Mouse (Mus musculus) liver, embryonic 18 days (tissue): ENCODE measurements around the gene Slc35a2. TPM values are rescaled to one million over a fixed set of nuclear protein-coding genes. Genes with fewer than 3 reads are reported as not detected.

Experiments used
- polyA plus RNA-seq: library from polyadenylated mRNA; depleted of rRNA; stranded (reverse); fragments of >200 nt; gene quantifications from 2 replicates; pipeline ENCODE4 v1.2.3, GENCODE M21; 2012; rRNA removed

Slc35a2 gene
- 14.2 and 16.2 TPM in 2 replicates for polyA plus RNA-seq

DNA sequence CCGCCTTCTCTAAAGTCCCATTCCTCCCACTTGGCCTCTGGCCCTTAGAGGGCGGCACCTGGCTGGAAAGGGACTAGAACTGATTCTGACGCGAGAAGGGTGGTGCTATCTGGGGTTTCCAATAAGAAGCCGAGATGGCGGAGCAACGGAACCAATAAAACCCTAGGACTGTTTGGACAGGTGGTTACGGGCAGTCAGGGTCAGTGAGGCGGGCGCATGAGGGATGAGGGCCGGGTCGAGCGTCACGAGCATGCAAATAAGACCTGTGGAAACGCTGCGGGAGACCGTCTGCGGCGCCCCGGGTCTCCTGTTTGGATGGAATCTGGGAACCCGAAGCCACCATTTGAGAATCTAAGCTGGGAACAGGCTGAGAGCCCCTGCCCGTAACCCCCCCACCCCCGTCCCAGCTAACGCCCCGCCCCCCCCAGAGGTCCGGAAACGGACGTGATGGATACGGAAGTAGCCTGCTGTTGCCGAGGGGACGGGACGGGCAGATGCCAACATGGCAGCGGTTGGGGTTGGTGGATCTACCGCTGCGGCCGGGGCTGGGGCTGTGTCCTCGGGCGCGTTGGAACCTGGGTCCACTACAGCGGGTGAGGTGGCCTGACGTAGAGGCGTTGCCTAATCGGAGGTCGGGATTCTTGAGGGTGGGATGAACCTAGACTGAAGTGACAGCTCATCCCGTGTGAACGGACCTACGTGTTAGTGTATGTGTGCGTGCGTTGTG, at the start of gene Slc35a2:
Slc35a2 (plus strand) TSS at position 188 of the 727 bp plus-strand sequence.

DNA sequence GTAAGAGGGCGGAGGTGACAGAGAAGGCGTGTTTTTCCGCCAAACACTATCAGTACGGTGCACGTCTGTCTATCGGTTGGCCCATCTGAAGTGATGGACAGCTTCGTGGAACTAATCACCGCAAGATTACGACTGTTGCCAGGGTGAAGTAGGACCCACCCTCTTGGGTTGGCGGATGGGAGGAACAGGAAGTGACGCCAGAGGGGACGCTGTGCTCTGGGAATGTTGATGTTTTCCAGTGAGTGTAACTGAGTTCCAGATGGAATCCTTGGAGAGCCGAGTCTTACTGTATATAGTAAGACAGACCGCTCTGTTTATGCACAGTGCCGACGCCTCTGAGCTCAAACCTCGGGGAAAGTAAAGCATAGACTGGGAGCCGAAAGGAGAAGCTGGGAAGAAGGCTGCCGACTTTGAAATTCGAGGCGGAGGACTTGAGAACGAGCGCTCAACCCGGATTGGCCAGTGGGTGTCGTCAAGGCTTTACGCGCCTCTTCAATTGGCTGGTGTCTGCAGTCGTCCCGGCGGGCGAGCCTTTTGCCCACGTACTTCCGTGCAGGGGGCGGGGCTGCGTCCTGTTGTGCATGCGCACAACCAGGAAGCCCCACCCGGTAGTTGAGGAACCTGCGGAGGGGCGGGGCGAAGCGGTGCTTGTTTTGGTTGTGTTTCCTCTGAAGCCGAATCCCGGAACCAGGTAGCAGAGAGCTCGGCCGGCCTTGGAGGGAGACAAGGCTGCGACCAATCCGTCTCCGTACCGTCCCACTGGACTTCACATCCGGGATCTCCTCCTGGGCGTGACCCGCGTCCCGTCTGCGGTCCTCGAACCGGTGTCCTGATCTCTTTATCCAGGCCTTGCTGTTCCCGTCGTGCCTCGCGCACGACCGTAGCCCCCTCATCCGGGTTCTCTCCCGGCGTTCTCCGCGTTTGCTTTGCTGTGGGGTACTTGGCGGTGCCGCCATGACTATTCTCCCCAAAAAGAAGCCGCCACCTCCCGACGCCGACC, 42.4 kb upstream of the Slc35a2 start, which contains the start of gene Otud5:
Otud5 (plus strand) TSS at position 202 of the 1,000 bp plus-strand sequence.

DNA sequence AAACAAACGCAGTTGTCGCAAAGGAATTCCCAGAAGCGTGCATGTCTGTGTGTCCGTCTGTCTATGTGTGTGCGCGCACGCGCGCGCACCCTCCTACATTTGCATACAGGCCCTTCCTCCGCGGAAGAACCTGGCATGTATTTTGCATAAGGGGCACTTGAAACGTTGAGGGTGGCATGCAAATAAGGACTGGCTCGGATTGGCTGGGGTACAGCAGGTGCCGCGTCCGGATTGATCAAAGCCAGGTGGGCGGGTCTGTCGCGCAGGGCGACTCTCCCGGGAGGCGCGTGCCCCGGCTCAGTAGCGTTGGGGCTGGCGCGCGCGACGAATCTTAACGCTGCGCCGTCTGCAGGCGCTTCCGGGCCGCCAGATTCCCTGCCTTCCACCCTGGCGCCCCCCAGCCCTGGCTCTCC, 5.8 kb upstream of the Slc35a2 start, which contains the start of gene Pim2:
Pim2 (plus strand) TSS at position 256 of the 413 bp plus-strand sequence.

GRCm38 (mm10) chrX:7898880-7899874, 15.3 kb downstream of the Slc35a2 start, which contains the start of the genes Pqbp1 and Timm17b:
Gene Pqbp1 (minus strand): TSS chrX:7899269.
Gene Timm17b (plus strand): TSS chrX:7899357.

GRCm38 (mm10) chrX:7907735-7908134, 23.9 kb downstream of the Slc35a2 start, which contains the start of gene Gm10491:
Gene Gm10491 (minus strand): TSS chrX:7907835.

GRCm38 (mm10) chrX:7909242-7909641, 25.4 kb downstream of the Slc35a2 start, which contains the start of gene Gm10490:
Gene Gm10490 (plus strand): TSS chrX:7909542.

DNA sequence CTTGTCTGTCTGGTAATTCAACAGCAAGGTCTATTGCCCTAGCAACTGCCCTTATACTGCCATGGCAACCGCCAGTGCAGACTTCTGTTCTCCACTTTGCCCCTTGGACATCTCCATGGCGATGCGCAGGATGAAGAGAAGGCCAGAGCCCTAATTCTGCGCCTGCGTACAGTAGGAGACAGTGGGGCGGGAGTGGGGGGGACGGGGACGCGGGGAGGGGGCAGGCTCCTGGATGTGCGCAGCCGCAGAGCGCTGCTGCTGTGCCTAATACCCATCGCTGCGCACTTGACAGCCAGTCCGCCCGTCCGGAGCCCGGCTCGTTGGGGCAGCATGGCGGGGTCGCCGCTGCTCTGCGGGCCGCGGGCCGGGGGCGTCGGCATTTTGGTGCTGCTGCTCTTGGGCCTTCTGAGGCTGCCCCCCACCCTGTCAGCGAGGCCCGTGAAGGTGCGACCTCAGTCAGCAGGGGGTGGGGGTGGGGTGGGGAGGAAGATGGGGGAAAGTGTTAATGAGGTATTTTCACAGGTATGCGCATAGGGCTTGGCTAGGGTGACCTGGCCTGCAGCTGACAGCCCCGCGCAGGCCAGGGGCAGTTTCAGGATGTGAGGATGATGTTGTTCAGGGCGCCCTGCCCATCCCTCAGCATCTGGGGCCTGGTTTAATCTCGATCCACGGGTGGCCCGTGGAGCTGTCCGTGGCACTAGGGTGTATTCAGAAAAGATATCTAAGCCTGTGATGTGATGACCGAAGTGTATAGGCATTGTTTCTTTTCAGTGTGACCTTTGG, 36.0 kb downstream of the Slc35a2 start, which contains the start of gene Pcsk1n:
Pcsk1n (plus strand) TSS at position 222 of the 783 bp plus-strand sequence.

GRCm38 (mm10) chrX:7928270-7928790, 44.5 kb downstream of the Slc35a2 start, which contains the start of gene Eras:
Gene Eras (minus strand): TSS chrX:7928607.

Other genes starting within 250 kb of the Slc35a2 start
- 0.23 and 0.28 TPM in 2 replicates for gene Syp, start 245.6 kb upstream of the Slc35a2 start, polyA plus RNA-seq
- 2.9 and 3.9 TPM in 2 replicates for gene Prickle3, start 226.8 kb upstream of the Slc35a2 start, polyA plus RNA-seq
- gene Plp2, start 212.6 kb upstream of the Slc35a2 start, polyA plus RNA-seq = 37.9 and 40.3 TPM in 2 replicates
- 0.44 and 0.87 TPM in 2 replicates for gene Magix, start 202.8 kb upstream of the Slc35a2 start, polyA plus RNA-seq
- 6.4 and 6.9 TPM in 2 replicates for gene Gpkow, start 186.9 kb upstream of the Slc35a2 start, polyA plus RNA-seq
- gene Wdr45, start 169.7 kb upstream of the Slc35a2 start, polyA plus RNA-seq = 19.9 and 21.9 TPM in 2 replicates
- gene Gm45208, start 161.8 kb upstream of the Slc35a2 start, polyA plus RNA-seq = 0.05 TPM in 1 of 2 replicates, not detected in the other
- 3.3 and 4.0 TPM in 2 replicates for gene Praf2, start 155.6 kb upstream of the Slc35a2 start, polyA plus RNA-seq
- gene Ccdc120, start 133.1 kb upstream of the Slc35a2 start, polyA plus RNA-seq = 2.8 and 3.8 TPM in 2 replicates
- gene Tfe3, start 121.5 kb upstream of the Slc35a2 start, polyA plus RNA-seq = 5.0 and 5.3 TPM in 2 replicates
- 24.9 and 29.9 TPM in 2 replicates for gene Gripap1, start 94.3 kb upstream of the Slc35a2 start, polyA plus RNA-seq
- 0.28 and 0.29 TPM in 2 replicates for gene Kcnd1, start 61.7 kb upstream of the Slc35a2 start, polyA plus RNA-seq
- gene Otud5, start 42.7 kb upstream of the Slc35a2 start, polyA plus RNA-seq = 24.6 and 26.4 TPM in 2 replicates
- gene Pim2, start 5.8 kb upstream of the Slc35a2 start, polyA plus RNA-seq = 2.5 and 2.7 TPM in 2 replicates
- gene Pqbp1, start 15.2 kb downstream of the Slc35a2 start, polyA plus RNA-seq = 36.0 and 38.7 TPM in 2 replicates
- gene Timm17b, start 15.3 kb downstream of the Slc35a2 start, polyA plus RNA-seq = 22.3 and 23.0 TPM in 2 replicates
- not detected in 2 replicates for gene Gm10491, start 23.8 kb downstream of the Slc35a2 start, polyA plus RNA-seq
- gene Gm10490, start 25.5 kb downstream of the Slc35a2 start, polyA plus RNA-seq = not detected in 2 replicates
- 0.01 TPM in 2 replicates for gene Pcsk1n, start 35.8 kb downstream of the Slc35a2 start, polyA plus RNA-seq
- gene Eras, start 44.6 kb downstream of the Slc35a2 start, polyA plus RNA-seq = not detected in 2 replicates
- 15.8 and 17.9 TPM in 2 replicates for gene Hdac6, start 63.9 kb downstream of the Slc35a2 start, polyA plus RNA-seq
- gene Gata1, start 94.0 kb downstream of the Slc35a2 start, polyA plus RNA-seq = 46.9 and 48.4 TPM in 2 replicates
- gene Glod5, start 134.5 kb downstream of the Slc35a2 start, polyA plus RNA-seq = 0.67 and 1.2 TPM in 2 replicates
- gene Suv39h1, start 190.7 kb downstream of the Slc35a2 start, polyA plus RNA-seq = 15.2 and 16.4 TPM in 2 replicates
- 11.4 and 12.1 TPM in 2 replicates for gene Was, start 206.5 kb downstream of the Slc35a2 start, polyA plus RNA-seq
- 18.9 and 22.6 TPM in 2 replicates for gene Wdr13, start 248.9 kb downstream of the Slc35a2 start, polyA plus RNA-seq